Mouse (Mus musculus): ENCODE results near the gene Ptpre. TPM values are rescaled to one million over a fixed set of nuclear protein-coding genes. Genes with fewer than 3 reads are reported as not detected.
"Not testable (repeated sequence)": the region's sequence is repeated elsewhere in the genome, so short reads cannot be mapped to it uniquely, and the experiment has no call there.

Gene Ptpre
- polyA plus RNA-seq, 1 experiment: 11.2 TPM

- no peak for DNase-seq (ENCODE audit: low read depth)
Observed at GRCm38 (mm10) chr7:135605804-135606072, 68.5 kb downstream of the Ptpre start.

- no peak for DNase-seq (ENCODE audit: low read depth)
Observed at GRCm38 (mm10) chr7:135608208-135608607, 70.9 kb downstream of the Ptpre start.

- no peak for DNase-seq (ENCODE audit: low read depth)
Observed at GRCm38 (mm10) chr7:135609028-135609427, 71.7 kb downstream of the Ptpre start.

GRCm38 (mm10) chr7:135609655-135610054 is 72.4 kb downstream of the Ptpre start:
- no peak for DNase-seq (ENCODE audit: low read depth)

GRCm38 (mm10) chr7:135612276-135612675 is 75.0 kb downstream of the Ptpre start:
- no peak for DNase-seq (ENCODE audit: low read depth)

GRCm38 (mm10) chr7:135612801-135613200 is 75.5 kb downstream of the Ptpre start:
- DNase-seq (ENCODE audit: low read depth): no peak

- DNase-seq (ENCODE audit: low read depth): no peak
Observed at GRCm38 (mm10) chr7:135613380-135613779, 76.1 kb downstream of the Ptpre start.

DNA sequence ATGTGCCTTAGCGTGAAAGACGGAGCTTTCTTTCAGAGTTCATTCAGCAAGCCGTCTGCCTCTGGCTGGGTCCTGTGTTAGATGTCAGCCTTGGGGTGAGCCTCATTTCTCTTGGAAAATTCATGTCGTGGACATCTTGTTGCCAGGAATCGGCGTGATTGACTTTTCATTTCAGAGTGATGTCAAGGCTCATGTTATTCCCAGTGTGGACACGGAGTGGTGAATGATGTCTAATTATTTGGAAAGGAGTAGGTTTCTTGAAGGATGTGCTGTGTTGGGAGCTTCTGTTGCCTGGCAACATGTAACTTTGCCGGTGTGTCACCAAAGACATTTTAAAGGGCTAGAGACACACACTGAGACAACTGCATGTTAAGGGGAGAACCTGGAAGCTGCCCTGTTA is 77.6 kb downstream of the Ptpre start:
- no peak for DNase-seq (ENCODE audit: low read depth)

DNA sequence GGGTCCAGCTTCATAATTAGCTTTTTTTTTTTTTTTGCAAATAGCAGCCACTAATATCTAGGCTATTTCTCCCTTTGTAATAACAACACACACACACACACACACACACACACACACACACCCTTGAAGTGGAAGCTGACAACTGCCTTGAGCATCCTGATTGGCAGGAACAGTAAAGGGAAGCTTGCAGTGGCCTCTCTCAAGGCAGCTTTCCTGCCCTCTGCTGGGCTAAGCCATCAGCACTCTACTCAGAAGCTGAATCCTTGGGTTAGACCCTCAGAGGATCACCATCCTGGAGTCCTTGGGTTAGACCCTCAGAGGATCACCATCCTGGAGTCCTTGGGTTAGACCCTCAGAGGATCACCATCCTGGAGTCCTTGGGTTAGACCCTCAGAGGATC is 79.2 kb downstream of the Ptpre start:
- not testable (repeated sequence) for DNase-seq (ENCODE audit: low read depth)

DNA sequence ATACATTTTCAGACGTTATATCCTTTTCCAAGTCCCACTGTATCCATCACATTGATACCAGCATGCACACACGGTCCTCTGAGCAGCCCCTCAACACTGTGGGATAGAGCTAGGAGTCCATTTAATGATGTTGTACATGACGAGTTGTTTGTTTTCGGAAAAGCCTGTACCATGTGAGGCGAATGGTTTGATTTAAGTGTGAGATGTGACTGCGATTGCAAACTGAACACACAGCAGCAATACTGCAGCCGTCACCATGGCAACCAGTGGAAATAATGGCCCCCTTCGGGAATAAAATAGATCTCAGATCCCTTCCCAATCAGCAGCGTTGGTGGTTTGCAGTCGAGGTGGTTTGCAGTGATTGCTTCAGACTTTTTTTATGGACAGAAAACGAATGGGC is 80.5 kb downstream of the Ptpre start:
- no peak for DNase-seq (ENCODE audit: low read depth)

DNA sequence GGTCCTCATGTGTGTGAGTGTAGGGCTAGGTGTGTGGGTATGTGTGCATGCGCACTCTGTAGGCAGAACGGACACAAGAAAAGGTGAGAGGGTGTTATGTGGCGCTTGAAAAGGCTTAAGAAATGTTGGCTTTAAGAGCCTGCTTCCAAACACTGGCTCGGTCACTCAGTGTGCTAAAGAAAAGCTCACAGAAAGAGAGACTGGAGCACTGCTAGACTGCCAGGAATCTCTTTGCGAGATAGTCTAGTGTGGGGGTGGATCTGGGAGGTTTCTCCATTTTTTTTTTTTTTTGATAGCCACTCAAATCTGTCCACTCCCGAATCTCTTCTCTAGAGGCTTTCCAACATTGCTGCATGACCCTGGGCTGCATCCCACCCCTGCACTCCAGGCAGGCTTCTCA is 84.4 kb downstream of the Ptpre start:
- DNase-seq (ENCODE audit: low read depth): no peak

DNA sequence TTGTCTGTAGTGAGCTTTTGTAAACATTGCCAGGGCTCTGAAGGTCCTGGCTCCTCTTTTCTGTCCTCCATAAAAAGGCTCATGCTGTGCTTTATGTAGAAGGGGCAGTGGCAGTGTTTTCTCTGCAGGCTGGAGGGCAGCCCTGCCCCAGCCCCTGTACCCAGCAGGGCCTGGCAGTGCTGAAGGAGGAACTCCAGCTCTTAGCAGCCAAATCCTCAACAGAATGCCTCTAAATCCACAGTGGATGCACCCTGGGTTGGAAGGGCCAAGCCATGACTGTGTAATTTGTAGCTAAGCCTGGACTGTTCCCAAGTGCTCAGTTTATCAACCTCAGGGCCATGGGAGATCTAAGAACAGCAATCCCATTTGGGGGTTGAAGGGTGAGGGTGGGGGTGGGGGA is 85.0 kb downstream of the Ptpre start:
- no peak for DNase-seq (ENCODE audit: low read depth)

DNA sequence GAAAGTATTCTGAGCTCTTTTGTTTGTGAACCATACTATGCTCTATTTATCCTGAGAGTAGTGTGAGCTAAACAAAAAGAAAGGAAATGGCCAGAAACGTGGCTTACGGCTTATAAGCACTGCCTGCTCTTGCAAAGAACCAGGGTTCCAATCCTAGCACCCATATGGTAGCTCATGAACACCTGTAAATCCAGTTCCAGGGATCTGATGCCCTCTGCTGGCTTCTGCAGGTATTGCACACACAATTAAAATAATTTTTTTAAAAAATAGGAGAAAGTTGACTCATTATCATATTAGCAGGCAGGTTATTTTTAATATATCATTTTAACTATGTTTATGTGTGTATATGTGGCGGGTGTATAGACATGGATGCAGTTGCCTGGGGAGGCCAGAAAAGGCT is 87.6 kb downstream of the Ptpre start:
- DNase-seq (ENCODE audit: low read depth): no peak

DNA sequence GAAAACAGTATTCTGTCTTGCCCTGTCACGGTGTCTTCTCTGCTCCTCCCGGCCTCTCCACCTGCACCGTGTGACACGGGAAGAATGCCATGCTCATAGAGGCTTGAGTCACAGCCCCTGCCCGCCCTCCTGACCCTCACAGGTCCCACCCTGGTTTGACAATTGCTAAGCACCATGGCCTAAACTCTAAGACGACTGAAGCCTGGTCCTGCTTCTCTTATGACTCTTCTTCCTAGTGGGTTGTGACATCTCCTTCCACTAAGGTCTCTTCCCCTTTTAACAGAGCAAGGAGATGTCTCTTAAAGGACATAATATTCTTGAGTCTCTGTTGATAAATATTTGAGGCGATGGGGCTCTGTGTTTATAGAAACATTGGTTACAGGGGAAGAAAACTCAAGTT is 91.1 kb downstream of the Ptpre start:
- DNase-seq (ENCODE audit: low read depth): no peak

GRCm38 (mm10) chr7:135629019-135629418 is 91.7 kb downstream of the Ptpre start:
- DNase-seq (ENCODE audit: low read depth): no peak

DNA sequence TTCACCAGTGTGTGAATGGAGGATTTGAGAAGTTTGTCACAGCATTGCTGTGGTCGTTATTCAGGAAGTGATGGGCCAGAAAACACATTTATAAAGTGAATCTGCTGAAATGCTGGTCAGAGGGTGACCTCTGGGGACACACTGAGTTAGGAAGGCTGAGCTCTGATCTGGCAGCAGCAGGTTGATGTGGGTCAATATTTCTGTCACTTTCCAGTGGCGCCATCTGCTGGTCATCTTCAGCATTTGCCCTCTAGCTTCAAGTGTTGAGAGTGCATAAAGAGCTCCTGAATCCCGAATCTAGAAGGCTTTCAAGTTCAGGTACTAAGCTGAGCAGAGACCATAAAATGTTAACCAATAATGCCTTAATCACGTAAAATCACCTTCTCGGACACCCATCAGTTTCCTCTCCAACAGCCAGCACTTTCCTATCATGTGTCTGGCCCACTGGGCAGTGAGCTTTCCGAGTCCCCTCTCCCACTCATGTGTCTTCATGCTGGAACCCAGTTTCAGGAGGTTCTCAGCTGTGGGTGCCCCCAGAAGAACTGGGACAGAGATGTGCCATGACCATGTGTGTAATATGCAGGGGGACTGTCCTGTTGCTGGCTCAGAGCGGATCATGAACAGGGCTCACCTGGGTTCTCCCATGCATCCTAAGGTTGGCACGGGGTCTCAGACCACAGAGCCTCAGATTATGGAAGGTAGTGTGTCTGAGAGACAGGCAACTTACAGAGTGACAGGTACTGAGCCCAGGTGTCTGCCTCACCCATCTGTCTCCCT is 94.7 kb downstream of the Ptpre start:
- no peak for DNase-seq (ENCODE audit: low read depth)

DNA sequence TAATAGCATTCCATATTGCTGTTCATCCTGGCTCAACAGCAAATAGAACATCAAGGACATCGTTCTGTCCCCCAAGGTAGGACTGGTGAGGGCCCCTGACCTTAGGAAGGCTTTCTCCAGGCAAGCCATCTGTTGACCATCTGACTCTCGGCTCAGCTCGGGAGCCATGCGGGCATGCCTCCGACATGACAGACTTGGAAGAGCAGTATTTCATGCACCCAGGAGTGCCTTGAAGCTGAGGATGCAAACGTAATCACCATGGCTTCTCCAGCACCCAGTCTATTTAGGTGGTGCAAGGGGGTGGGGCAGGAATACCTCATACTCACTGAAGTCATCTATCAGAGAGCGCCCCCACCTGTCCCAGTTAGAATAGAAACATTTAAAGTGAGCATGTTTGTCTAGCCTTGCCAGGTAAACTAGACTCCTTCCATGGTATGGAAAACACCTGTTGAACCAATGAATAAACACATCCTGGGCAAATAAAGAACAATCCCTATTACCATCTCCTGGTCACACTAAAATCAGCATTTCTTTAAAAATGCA is 95.5 kb downstream of the Ptpre start:
- DNase-seq (ENCODE audit: low read depth): no peak

- DNase-seq (ENCODE audit: low read depth): no peak
Observed at GRCm38 (mm10) chr7:135634851-135635624, 97.8 kb downstream of the Ptpre start.

DNA sequence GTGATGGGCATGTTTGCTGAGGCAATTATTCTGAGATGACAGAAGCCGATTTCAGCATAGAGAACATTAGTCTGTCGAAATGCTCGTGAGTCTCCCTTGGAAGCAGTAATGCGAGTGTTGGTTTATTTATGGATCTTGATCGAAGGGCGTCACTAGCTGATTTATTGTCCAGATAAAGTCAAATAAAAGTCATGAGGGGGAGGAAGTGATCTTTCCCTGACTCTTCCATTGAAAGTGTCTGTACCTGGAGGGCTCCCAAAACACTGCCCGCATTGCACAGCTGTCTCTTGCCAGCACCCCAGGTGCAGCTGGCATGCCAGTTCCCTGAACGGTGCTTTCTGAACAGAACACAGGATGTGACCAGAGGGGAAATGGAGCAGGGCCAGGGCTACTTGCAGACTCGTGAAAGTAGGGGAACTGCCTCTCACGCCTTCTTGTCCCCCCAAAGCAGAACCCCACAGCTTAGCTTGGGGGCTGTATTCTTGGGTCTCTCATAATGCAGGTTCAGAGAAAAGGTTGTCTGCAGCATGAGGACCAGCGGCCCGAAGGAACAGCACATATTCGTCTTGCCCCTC is 100.2 kb downstream of the Ptpre start:
- peak; percentile 95 for DNase-seq (ENCODE audit: low read depth)

DNA sequence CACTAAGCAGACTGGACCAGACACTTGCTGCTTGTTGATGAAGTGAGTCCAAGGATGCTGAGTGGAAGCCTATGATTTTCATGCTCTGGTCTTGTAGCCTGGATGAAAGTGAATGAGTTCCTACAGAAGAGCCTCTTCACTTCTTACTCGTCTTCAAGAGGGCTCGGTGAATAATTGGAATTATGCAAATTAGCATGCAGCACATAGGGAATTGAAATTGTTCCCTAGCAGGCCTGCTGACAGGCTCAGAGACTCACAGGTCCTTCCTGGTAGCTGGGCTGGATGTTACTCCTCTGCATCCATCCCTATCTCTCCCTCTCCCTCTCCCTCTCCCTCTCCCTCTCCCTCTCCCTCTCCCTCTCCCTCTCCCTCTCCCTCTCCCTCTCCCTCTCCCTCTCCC is 102.1 kb downstream of the Ptpre start:
- DNase-seq (ENCODE audit: low read depth): no peak

- DNase-seq (ENCODE audit: low read depth): no peak
Observed at GRCm38 (mm10) chr7:135641698-135642507, 104.6 kb downstream of the Ptpre start.

DNA sequence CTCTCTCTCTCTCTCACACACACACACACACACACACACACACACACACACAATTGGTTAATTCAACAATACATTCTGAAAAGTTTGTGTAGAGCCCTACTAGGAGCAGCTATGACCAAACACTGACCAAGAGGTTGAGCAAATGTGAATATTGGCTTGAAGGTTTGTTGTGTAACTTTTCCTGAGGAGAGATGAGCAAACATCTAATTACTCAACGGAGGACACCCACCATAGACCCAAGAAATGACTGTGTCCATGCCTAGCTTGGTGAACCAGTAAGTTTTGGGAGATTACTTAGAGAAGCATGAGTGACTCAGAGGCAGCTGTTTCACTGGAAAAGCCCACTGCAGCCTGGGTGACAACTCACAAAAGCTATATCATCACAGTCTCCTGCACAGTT is 107.2 kb downstream of the Ptpre start:
- no peak for DNase-seq (ENCODE audit: low read depth)
